Mouse (Mus musculus) heart, embryonic 11.5 days (tissue): ENCODE data around the gene Cdk1. TPM values are rescaled to one million over a fixed set of nuclear protein-coding genes. Genes with fewer than 3 reads are reported as not detected.

ENCODE experiments used
- ATAC-seq: fragments of 200-750 bp; cut with Nextera tagmentation; replicated peaks from 2 replicates; pipeline ENCODE4 v1.8.0; 2017; ENCODE audit warnings: moderate library complexity; ENCODE audit not compliant: insufficient number of reproducible peaks, low FRiP score, low TSS enrichment
- H3K27ac ChIP-seq: fragments of 300-500 bp; sonication (generic); 2 replicates; pipeline ENCODE4 v1.5.1; 2014; ENCODE audit warnings: mild to moderate bottlenecking, low read depth, low read length
- H3K27me3 ChIP-seq: fragments of 300-500 bp; sonication (generic); 2 replicates; pipeline ENCODE4 v1.6.1; 2014; ENCODE audit warnings: mild to moderate bottlenecking, low read length, mixed read lengths; ENCODE audit not compliant: control insufficient read depth, insufficient read depth
- H3K36me3 ChIP-seq: fragments of 300-500 bp; sonication (generic); 2 replicates; pipeline ENCODE4 v1.6.1; 2014; ENCODE audit warnings: mild to moderate bottlenecking, low read length, moderate library complexity, mixed read lengths; ENCODE audit not compliant: control insufficient read depth, insufficient read depth
- H3K4me1 ChIP-seq: fragments of 300-500 bp; sonication (generic); 2 replicates; pipeline ENCODE4 v1.6.1; 2014; ENCODE audit warnings: low read length; ENCODE audit not compliant: control insufficient read depth, insufficient read depth
- H3K4me2 ChIP-seq: fragments of 300-500 bp; sonication (generic); 2 replicates; pipeline ENCODE4 v1.6.1; 2014; ENCODE audit warnings: mild to moderate bottlenecking, moderate library complexity
- H3K4me3 ChIP-seq: fragments of 300-500 bp; sonication (generic); 2 replicates; pipeline ENCODE4 v1.5.1; 2014; ENCODE audit warnings: low read depth, low read length
- H3K9ac ChIP-seq: fragments of 300-500 bp; sonication (generic); 2 replicates; pipeline ENCODE4 v1.6.1; 2014; ENCODE audit warnings: mild to moderate bottlenecking, low read depth, low read length, moderate library complexity
- H3K9me3 ChIP-seq: fragments of 300-500 bp; sonication (generic); replicated peaks from 2 replicates; pipeline ENCODE4 v1.6.1; 2016; ENCODE audit warnings: low read length; ENCODE audit not compliant: control insufficient read depth
- WGBS: fragments of 180-500 bp; shearing (Covaris S2); extraction: QIAGEN DNeasy Blood & Tissue Kit; methylation state at CpG from one replicate; pipeline ENCODE4 v1.1.7; 2014; ENCODE audit not compliant: insufficient replicate concordance; 5-methylcytosine and 5-hydroxymethylcytosine counted together
- polyA plus RNA-seq: library from polyadenylated mRNA; unstranded; fragments of >200 nt; fragmentation: Nextera tagmentation; extraction: Ambion mirVana; gene quantifications from 2 replicates; pipeline ENCODE4 v1.2.1, GENCODE M21; 2014

Gene Cdk1
- polyA plus RNA-seq, 1 experiment from 2014 or later: 372 TPM

DNA sequence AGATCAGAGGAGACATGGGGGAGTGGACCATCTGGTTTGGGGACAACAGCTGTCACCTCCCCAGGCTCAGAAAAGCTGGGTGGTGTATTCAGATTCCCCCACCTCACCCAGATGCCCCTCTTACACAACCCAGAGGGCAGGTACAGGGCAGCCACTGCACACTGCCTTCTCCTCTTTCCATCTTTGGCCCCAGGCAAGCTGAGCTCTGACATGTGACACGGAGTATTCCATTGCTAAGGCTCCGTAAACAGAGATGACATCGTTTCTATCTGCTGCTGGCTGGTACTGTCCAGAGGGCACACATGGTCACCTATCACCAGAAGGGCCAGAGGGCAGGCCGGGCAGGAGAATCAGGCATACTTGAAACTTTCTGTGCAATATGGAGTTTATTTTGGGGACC is 64.7 kb downstream of the Cdk1 start:
- peaks cover 12% of the 10 kb centered on the region for H3K36me3 ChIP-seq

DNA sequence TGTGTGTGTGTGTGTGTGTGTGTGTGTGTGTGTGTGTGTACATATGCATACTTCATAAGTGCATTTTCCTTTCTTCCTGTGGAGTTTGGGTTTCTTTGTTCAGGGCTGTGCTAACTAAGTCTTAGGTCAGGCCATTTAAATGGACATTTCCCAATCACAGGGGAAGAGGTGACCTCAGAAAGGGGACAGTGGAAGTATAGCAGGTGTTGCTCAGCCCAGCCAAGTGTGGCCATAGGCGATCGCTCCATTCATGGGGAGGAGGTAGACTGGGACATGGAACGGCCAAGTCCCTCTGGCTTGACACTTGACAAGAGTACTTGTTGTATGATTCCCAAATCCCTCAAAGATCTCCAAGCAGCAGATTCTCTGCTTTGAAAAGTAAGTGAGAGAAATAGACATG is 65.8 kb downstream of the Cdk1 start:
- H3K36me3 ChIP-seq: peaks cover 16% of the 10 kb centered on the region
- 91% methylated on average over 3 of the region's 3 CpGs for WGBS
- H3K4me1 ChIP-seq: peaks cover 12% of the 10 kb centered on the region; the same call in 1 of the 2 replicates

More for the DNA sequence above, 64.7 kb downstream of the Cdk1 start:
- Histone ChIP-seq H3K4me1 (peaks cover 12% of the 10 kb centered on the region; the same call in 1 of the 2 replicates), H3K27me3 (no peaks in the 10 kb centered on the region), H3K27ac (no peak overlapping the region), H3K9me3 (no peaks in the 10 kb centered on the region), H3K4me3 (no peak overlapping the region), H3K4me2 (no peak overlapping the region), H3K9ac (no peak overlapping the region)
- ATAC-seq: no peak
- 76% methylated on average over 4 of the region's 4 CpGs for WGBS

More for the DNA sequence above, 65.8 kb downstream of the Cdk1 start:
- ATAC-seq: no peak
- Histone ChIP-seq H3K27me3 (no peaks in the 10 kb centered on the region), H3K27ac (no peak overlapping the region), H3K9ac (no peak overlapping the region), H3K4me2 (no peak overlapping the region), H3K4me3 (no peak overlapping the region), H3K9me3 (no peaks in the 10 kb centered on the region)

Other genes starting within 250 kb of the Cdk1 start
- gene Rhobtb1, start 201.5 kb downstream of the Cdk1 start, polyA plus RNA-seq: 28.1 and 31.1 TPM in 2 replicates
- 1.8 and 2.4 TPM in 2 replicates for gene A930033H14Rik, start 139.8 kb downstream of the Cdk1 start, polyA plus RNA-seq
- 48.9 and 55.7 TPM in 2 replicates for gene Ank3, start 45.8 kb upstream of the Cdk1 start, polyA plus RNA-seq